Mouse (Mus musculus): ENCODE data around the gene Gm867. TPM values are rescaled to one million over a fixed set of nuclear protein-coding genes. Genes with fewer than 3 reads are reported as not detected.
A peak's percentile ranks its signal among the peaks of the same experiment; 100 is the strongest.

Gene Gm867
- polyA plus RNA-seq, 1 experiment from 2014 or later = not detected

DNA sequence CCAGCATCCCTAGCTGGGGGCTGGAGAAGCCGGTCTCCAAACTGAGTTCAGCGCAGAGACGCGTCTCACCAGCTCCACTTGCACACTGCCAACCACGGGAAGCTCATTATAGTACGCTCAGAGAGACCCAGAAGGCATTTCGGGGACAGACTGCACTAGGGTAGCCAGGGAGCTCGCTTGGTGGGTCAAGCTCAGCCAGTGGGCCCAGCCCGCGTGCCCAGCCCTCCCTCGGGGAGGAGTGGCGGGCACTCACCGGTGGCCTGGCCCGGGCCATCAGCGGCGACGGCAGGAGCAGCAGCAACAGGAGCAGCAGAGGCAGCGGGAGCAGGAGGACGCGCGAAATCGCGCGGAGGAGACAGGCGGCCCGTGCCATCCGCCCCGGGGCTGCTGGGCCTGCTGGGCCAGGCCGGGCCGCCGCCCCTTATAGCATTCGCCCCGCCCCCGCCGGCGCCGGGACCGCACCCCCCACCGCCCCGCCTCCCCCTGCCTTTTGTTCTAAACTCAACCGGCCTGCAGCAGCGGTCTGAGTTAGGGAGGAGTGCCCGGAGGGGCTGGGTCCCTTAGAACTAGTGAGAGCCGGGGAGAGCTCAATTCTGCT is 8.3 kb downstream of the Gm867 start:
- H3K9me3 ChIP-seq (ENCODE audit: control insufficient read depth, low read depth, low read length) = no peaks in the 10 kb centered on the region
- peak overlapping the region; percentile 63 for H3K4me3 ChIP-seq (ENCODE audit: low read depth, low read length)
- peak overlapping the region; percentile 44; the same call in 1 of the 2 replicates for H3K27ac ChIP-seq (ENCODE audit: low read length)
- ATAC-seq (ENCODE audit: insufficient number of reproducible peaks, insufficient read depth, low FRiP score, low read depth) = peak; percentile 74
- no peaks in the 10 kb centered on the region for H3K27me3 ChIP-seq (ENCODE audit: control insufficient read depth, insufficient read depth, low read length)
- H3K9ac ChIP-seq (replicated peaks; ENCODE audit: low read depth, low read length) = peak overlapping the region; percentile 83
- 0 out of 2 replicates have a peak, but pooled peaks cover 6% of the 10 kb centered on the region for H3K36me3 ChIP-seq (ENCODE audit: control insufficient read depth, insufficient read depth, low read length)
- H3K4me2 ChIP-seq (replicated peaks; ENCODE audit: low read depth, low read length) = peak overlapping the region; percentile 91
- 1% methylated on average over 44 of the region's 44 CpGs for WGBS
- peaks cover 24% of the 10 kb centered on the region for H3K4me1 ChIP-seq (ENCODE audit: control insufficient read depth, insufficient read depth, low read length)

DNA sequence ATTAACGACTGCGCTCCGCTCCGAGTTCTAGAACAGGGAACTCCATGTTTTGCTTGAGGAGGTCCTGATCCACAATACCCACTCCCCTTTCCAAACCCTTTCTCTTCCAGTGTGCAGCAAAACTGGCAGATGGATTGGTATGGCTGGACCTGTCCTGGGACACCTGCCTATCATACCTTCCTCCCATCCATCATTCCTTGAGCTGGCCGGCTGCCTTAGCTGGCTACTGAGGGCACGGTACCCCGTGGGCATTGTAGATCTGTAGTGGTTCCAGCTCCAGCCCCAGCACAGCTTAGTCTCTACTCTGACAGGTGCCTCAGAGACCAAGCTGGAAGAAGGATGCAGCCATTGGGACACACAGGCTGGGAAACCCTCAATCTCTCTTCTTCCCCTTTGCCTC is 9.2 kb downstream of the Gm867 start:
- Histone ChIP-seq H3K27ac (ENCODE audit: low read length) (no peak overlapping the region), H3K9me3 (ENCODE audit: control insufficient read depth, low read depth, low read length) (no peaks in the 10 kb centered on the region), H3K27me3 (ENCODE audit: control insufficient read depth, insufficient read depth, low read length) (no peaks in the 10 kb centered on the region), H3K9ac (replicated peaks; ENCODE audit: low read depth, low read length) (0 out of 2 replicates have a peak overlapping the region, but pooled peaks have one; percentile 83), H3K4me1 (ENCODE audit: control insufficient read depth, insufficient read depth, low read length) (peaks cover 24% of the 10 kb centered on the region), H3K36me3 (ENCODE audit: control insufficient read depth, insufficient read depth, low read length) (peaks cover 6% of the 10 kb centered on the region; the same call in 1 of the 2 replicates), H3K4me3 (ENCODE audit: low read depth, low read length) (peak overlapping the region; percentile 63), H3K4me2 (replicated peaks; ENCODE audit: low read depth, low read length) (peak overlapping the region; percentile 91)
- no peak for ATAC-seq (ENCODE audit: insufficient number of reproducible peaks, insufficient read depth, low FRiP score, low read depth)
- WGBS = 25% methylated on average over 7 of the region's 7 CpGs

DNA sequence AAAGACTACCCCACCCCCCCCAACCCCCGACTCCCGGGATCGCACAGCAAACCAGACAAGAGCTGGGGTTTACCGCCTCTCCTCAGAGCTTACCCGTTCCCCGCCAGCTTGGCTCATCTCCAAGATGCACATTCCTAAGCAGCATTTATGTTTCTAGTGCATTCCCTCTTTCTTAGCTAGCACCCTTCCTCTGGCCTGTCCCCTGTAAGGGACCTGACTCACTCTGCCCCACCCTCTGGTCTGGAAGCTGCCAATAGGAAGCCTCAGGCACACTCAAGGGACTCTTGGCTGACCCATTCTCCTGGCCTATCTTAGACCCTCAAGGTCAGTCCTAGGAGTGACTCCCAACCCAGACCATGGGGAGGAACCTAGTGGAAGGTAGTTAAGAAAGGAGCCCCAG is 10.2 kb downstream of the Gm867 start:
- peak overlapping the region; percentile 91 for H3K4me2 ChIP-seq (replicated peaks; ENCODE audit: low read depth, low read length)
- H3K9me3 ChIP-seq (ENCODE audit: control insufficient read depth, low read depth, low read length) = no peaks in the 10 kb centered on the region
- no peak overlapping the region for H3K27ac ChIP-seq (ENCODE audit: low read length)
- peaks cover 11% of the 10 kb centered on the region; the same call in 1 of the 2 replicates for H3K36me3 ChIP-seq (ENCODE audit: control insufficient read depth, insufficient read depth, low read length)
- peaks cover 24% of the 10 kb centered on the region for H3K4me1 ChIP-seq (ENCODE audit: control insufficient read depth, insufficient read depth, low read length)
- H3K27me3 ChIP-seq (ENCODE audit: control insufficient read depth, insufficient read depth, low read length) = no peaks in the 10 kb centered on the region
- ATAC-seq (ENCODE audit: insufficient number of reproducible peaks, insufficient read depth, low FRiP score, low read depth) = peak; percentile 19; the same call in 1 of the 2 replicates
- H3K9ac ChIP-seq (replicated peaks; ENCODE audit: low read depth, low read length) = no peak overlapping the region
- H3K4me3 ChIP-seq (ENCODE audit: low read depth, low read length) = no peak overlapping the region
- 18% methylated on average over 6 of the region's 6 CpGs for WGBS

DNA sequence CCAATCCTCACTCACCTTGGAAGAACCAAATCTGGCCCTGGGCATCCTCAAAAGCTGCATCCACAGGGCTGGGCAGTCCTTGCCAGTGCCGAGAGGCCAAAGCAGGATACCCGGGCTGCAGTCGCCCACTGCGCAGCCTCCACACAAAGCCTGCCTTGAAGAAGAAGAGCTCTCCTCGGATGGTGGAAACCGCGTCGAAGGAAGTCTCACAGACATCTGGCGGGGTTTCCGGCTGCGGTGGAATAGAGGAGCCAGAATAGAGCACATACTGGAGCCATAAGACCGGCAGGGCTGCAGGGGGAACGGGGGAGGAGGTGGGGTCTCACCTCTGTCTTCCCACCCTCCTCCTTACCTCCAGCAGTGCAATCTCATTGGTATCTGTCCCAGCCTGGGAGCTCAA is 14.1 kb downstream of the Gm867 start:
- H3K4me3 ChIP-seq (ENCODE audit: low read depth, low read length) = no peak overlapping the region
- no peak overlapping the region for H3K4me2 ChIP-seq (replicated peaks; ENCODE audit: low read depth, low read length)
- 77% methylated on average over 13 of the region's 13 CpGs for WGBS
- H3K4me1 ChIP-seq (ENCODE audit: control insufficient read depth, insufficient read depth, low read length) = peaks cover 23% of the 10 kb centered on the region
- no peak for ATAC-seq (ENCODE audit: insufficient number of reproducible peaks, insufficient read depth, low FRiP score, low read depth)
- no peaks in the 10 kb centered on the region for H3K27me3 ChIP-seq (ENCODE audit: control insufficient read depth, insufficient read depth, low read length)
- H3K36me3 ChIP-seq (ENCODE audit: control insufficient read depth, insufficient read depth, low read length) = peaks cover 27% of the 10 kb centered on the region
- H3K9ac ChIP-seq (replicated peaks; ENCODE audit: low read depth, low read length) = no peak overlapping the region
- H3K9me3 ChIP-seq (ENCODE audit: control insufficient read depth, low read depth, low read length) = no peaks in the 10 kb centered on the region
- H3K27ac ChIP-seq (ENCODE audit: low read length) = no peak overlapping the region

DNA sequence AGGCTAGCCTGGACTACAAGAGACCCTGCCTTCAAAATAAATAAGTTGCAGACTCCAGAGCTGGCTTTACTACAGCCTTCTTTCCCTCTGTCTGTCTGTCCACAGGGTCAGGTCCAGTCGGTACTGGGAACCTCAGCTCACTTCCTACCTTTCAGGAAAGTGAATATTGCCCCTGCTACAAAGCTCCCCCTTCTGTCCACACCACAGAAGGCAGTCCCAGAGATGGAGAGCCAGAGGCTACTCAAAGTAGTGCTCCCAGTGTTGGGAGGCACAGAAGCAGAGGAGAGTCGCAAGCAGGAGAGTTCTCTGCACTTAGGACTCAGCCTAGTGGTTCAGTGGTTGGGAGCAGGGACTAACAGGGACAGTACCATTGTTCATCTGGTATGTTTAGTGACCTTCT is 16.1 kb downstream of the Gm867 start:
- Histone ChIP-seq H3K27ac (ENCODE audit: low read length) (no peak overlapping the region), H3K4me3 (ENCODE audit: low read depth, low read length) (no peak overlapping the region), H3K9me3 (ENCODE audit: control insufficient read depth, low read depth, low read length) (no peaks in the 10 kb centered on the region), H3K4me1 (ENCODE audit: control insufficient read depth, insufficient read depth, low read length) (peaks cover 18% of the 10 kb centered on the region; the same call in 1 of the 2 replicates), H3K4me2 (replicated peaks; ENCODE audit: low read depth, low read length) (no peak overlapping the region), H3K9ac (replicated peaks; ENCODE audit: low read depth, low read length) (no peak overlapping the region), H3K36me3 (ENCODE audit: control insufficient read depth, insufficient read depth, low read length) (peaks cover 27% of the 10 kb centered on the region), H3K27me3 (ENCODE audit: control insufficient read depth, insufficient read depth, low read length) (no peaks in the 10 kb centered on the region)
- 56% methylated on average over 2 of the region's 2 CpGs for WGBS
- no peak for ATAC-seq (ENCODE audit: insufficient number of reproducible peaks, insufficient read depth, low FRiP score, low read depth)

DNA sequence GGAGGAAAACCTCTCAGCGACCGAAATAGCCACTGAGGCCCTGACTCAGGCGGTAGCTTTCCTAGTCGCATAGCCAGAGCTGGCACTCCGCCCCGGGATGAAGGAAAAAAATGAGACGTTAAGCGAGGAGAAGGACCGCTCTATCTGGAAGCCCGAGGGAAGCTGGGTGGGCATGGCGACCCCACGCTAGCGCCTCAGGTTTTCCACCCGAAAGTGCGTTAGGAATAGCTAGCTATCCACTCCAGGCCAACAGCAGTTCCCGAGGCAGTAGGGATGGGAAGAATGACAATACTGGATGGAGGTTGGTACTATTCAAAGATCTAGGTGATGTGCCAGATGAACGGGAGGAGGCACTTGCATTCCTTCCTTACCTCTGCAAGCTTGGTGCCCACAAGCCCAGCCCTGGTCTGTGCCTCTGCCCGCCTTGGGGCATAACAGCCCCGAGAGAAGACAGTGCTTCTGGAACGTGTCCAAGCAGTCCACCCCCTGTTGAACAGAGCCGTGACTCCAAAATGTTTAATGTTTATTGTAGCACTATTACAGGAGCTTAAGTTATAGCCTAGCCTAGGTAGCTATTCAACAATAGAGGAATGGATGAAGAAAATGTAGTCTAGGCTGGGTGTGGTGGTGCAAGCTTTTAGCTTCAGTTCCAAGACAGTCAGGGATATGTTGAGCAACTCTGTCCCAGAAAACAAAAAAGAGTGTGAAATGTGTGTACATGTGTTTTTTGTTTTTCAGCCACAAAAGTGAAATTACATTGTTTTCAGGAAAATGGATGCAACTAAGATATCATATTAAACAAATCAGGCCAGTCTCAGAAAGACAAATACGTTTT is 18.5 kb downstream of the Gm867 start:
- H3K4me1 ChIP-seq (ENCODE audit: control insufficient read depth, insufficient read depth, low read length) = peaks cover 21% of the 10 kb centered on the region; the same call in 1 of the 2 replicates

DNA sequence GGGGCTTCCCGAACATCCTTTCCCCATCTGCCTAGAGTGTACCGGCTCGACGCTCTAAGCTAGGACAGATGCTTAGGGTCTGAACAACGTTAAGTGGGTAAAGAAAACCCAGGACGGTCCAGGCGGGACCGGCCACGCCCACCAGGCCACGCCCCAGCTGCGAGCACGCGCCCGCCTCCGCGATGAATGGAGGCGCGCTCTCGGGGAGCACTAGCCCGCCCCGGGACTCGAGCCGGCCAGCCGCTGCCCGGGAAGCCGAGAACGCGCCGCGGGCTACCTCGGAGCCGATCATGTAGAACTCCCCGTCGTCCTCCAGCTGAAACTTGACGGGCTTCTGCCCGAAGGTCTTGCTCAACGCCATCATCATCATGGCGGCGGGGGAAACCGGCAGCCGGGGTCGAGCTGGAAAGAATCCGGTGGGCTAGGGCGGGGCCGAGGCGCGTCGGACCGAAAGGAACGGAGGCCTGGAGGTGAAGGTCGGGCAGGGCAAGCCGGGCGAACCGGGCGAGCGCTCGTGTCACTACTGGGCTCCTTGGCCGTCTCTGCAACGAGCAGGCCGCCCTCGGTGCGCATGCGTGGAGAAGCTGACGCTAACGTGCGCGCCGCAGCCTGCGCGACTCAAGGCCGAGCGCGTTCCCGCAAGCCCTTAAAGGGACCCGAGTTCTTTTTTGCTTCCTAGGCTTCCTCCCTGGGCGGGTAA is 19.3 kb downstream of the Gm867 start, which contains the start of gene Smarcb1:
Gene Smarcb1 (minus strand): TSS at position 592 of the 700 bp plus-strand sequence.
- peak within 1 kb of the TSS; percentile 93 for H3K27ac ChIP-seq (ENCODE audit: low read length)
- H3K4me3 ChIP-seq (ENCODE audit: low read depth, low read length) = peak within 1 kb of the TSS; percentile 85
- WGBS = under 1% methylated on average over 76 of the region's 76 CpGs
- peaks cover 21% of the 10 kb centered on the region; the same call in 1 of the 2 replicates for H3K4me1 ChIP-seq (ENCODE audit: control insufficient read depth, insufficient read depth, low read length)
- no peaks in the 10 kb centered on the region for H3K9me3 ChIP-seq (ENCODE audit: control insufficient read depth, low read depth, low read length)
- peak within 1 kb of the TSS; percentile 81 for H3K4me2 ChIP-seq (replicated peaks; ENCODE audit: low read depth, low read length)
- peak; percentile 90 for ATAC-seq (ENCODE audit: insufficient number of reproducible peaks, insufficient read depth, low FRiP score, low read depth)
- H3K36me3 ChIP-seq (ENCODE audit: control insufficient read depth, insufficient read depth, low read length) = peaks cover 30% of the 10 kb centered on the region
- peak within 1 kb of the TSS; percentile 62 for H3K9ac ChIP-seq (replicated peaks; ENCODE audit: low read depth, low read length)
- no peaks in the 10 kb centered on the region for H3K27me3 ChIP-seq (ENCODE audit: control insufficient read depth, insufficient read depth, low read length)

More for the DNA sequence above, 18.5 kb downstream of the Gm867 start:
- Histone ChIP-seq H3K27ac (ENCODE audit: low read length) (peak overlapping the region; percentile 93), H3K27me3 (ENCODE audit: control insufficient read depth, insufficient read depth, low read length) (no peaks in the 10 kb centered on the region), H3K4me3 (ENCODE audit: low read depth, low read length) (peak overlapping the region; percentile 85), H3K36me3 (ENCODE audit: control insufficient read depth, insufficient read depth, low read length) (peaks cover 23% of the 10 kb centered on the region), H3K4me2 (replicated peaks; ENCODE audit: low read depth, low read length) (peak overlapping the region; percentile 81), H3K9me3 (ENCODE audit: control insufficient read depth, low read depth, low read length) (no peaks in the 10 kb centered on the region), H3K9ac (replicated peaks; ENCODE audit: low read depth, low read length) (peak overlapping the region; percentile 62)
- 0 out of 2 replicates have a peak, but pooled peaks have one; percentile 1 for ATAC-seq (ENCODE audit: insufficient number of reproducible peaks, insufficient read depth, low FRiP score, low read depth)
- WGBS = 5% methylated on average over 22 of the region's 22 CpGs

DNA sequence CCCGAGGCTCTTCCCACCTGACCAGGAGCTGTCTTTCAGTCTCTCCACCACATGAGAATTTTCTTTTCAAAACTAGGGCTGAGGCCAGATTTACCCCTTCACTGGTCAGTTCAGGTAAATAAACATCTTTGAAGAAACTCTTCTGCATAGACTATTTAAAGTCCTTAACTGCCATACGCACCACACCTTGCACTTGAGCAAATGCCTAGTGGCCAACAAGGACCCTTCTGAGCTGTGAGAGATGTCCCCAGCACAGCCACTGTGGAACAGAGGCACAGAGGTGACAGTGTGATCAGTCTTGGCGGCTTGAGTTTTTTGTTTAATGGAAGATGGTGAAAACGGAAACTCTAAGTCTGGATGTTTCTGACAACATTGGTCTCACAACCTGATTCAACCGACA is 21.4 kb downstream of the Gm867 start:
- Histone ChIP-seq H3K9ac (replicated peaks; ENCODE audit: low read depth, low read length) (no peak overlapping the region), H3K4me1 (ENCODE audit: control insufficient read depth, insufficient read depth, low read length) (peaks cover 21% of the 10 kb centered on the region; the same call in 1 of the 2 replicates), H3K9me3 (ENCODE audit: control insufficient read depth, low read depth, low read length) (no peaks in the 10 kb centered on the region), H3K27me3 (ENCODE audit: control insufficient read depth, insufficient read depth, low read length) (no peaks in the 10 kb centered on the region), H3K4me2 (replicated peaks; ENCODE audit: low read depth, low read length) (no peak overlapping the region), H3K27ac (ENCODE audit: low read length) (no peak overlapping the region), H3K4me3 (ENCODE audit: low read depth, low read length) (no peak overlapping the region), H3K36me3 (ENCODE audit: control insufficient read depth, insufficient read depth, low read length) (peaks cover 29% of the 10 kb centered on the region)
- 75% methylated on average over 5 of the region's 5 CpGs for WGBS
- no peak for ATAC-seq (ENCODE audit: insufficient number of reproducible peaks, insufficient read depth, low FRiP score, low read depth)

Data from stomach, embryonic 14.5 days (tissue).